Comparison of ENCODE assay signal across 11 mouse cellular contexts in the genomic region with DNA sequence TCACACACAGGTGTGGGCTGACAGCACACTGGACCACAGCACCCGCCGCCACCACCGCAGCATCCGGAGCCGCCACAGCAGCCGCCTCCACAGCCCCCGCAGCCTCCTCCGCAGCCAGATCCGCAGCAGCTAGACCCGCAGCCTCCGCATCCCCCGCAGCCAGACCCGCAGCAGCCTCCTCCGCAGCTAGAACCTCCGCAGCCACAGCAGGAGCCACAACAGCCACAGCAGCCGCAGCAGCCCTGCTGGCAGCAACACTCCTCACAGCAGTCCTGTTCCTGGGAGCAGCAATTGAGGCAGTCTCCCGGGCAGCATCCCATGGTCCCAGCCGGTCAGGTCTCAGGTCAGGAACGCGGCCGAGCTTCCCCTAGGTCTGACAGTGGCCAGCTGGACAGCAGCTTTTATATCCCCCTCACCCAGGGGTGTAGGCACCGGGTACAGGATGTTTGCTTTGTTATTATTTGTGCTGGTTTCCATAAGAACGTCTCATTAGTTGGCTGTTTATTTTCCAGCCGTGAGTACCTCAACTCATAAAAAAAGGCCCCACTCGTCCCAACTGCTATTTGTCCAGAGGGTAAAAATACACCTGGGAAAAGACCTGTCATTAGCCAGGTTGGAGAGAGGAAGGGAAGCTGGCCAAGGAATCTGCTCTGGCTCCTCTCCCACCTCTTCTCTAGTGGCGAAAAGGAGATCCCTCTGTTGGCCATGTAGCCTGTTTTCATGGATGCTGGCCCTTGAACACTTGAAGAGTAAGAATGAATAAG. TPM values are rescaled to one million over a fixed set of nuclear protein-coding genes. Genes with fewer than 3 reads are reported as not detected.
A peak's percentile ranks its signal among the peaks of the same experiment; 100 is the strongest.
DNase-seq lines count a peak whose midpoint lies in the region; ATAC-seq and TF ChIP-seq lines count a peak whose summit lies in the region.
"Had no signal": no experiment of that assay in that cellular context is flagged by ENCODE, and none has a peak within 500 bp of the region (broad histone marks: within the 10 kb centered on the region; RNA-seq: fewer than 3 reads in every experiment).

Gene Krtap17-1 (minus strand): TSS at position 375 of the 764 bp plus-strand sequence.

- in situ Hi-C loops in ES-E14 (cut with MboI; ENCODE audit: low sequenced_read_pairs in 2 of 2, unreplicated experiment in 2 of 2), result no loop called here

- no peaks in the 10 kb centered on the region for H3K36me3 ChIP-seq in heart, embryonic 11.5 days (ENCODE audit: control insufficient read depth, insufficient read depth, low read length)
- H3K36me3 ChIP-seq in ES-E14 (ENCODE audit: control insufficient read depth, insufficient read depth, low read length, poor library complexity, severe bottlenecking), result no peaks in the 10 kb centered on the region
- no peaks in the 10 kb centered on the region for H3K36me3 ChIP-seq in forebrain, embryonic 16.5 days (ENCODE audit: control insufficient read depth, insufficient read depth)
- no peaks in the 10 kb centered on the region for H3K36me3 ChIP-seq in lung, embryonic 16.5 days (ENCODE audit: control insufficient read depth, insufficient read depth, low read length)

- H3K4me3 ChIP-seq in heart, embryonic 11.5 days (ENCODE audit: low read depth, low read length), result no peak within 1 kb of the TSS
- H3K4me3 ChIP-seq in ES-E14 (ENCODE audit: insufficient read depth in 1 of 2, low read depth in 1 of 2, low read length in 2 of 2, poor library complexity in 1 of 2, severe bottlenecking in 1 of 2), result peak within 1 kb of the TSS; percentile 32 to 62; a peak in 3 of 4 replicates
- H3K4me3 ChIP-seq in forebrain, embryonic 16.5 days (replicated peaks; ENCODE audit: low read length), result no peak within 1 kb of the TSS
- 0 out of 2 replicates have a peak within 1 kb of the TSS, but pooled peaks have one; percentile 6 for H3K4me3 ChIP-seq in lung, embryonic 16.5 days (ENCODE audit: low read length)
- H3K4me3 ChIP-seq: left cerebral cortex, adult 2 months had no signal

- WGBS in heart, embryonic 11.5 days (ENCODE audit: insufficient replicate concordance), result 23% methylated on average over 26 of the region's 26 CpGs
- WGBS in forebrain, embryonic 16.5 days, result 23% methylated on average over 22 of the region's 26 CpGs
- WGBS in lung, embryonic 16.5 days, result 21% methylated on average over 21 of the region's 26 CpGs

- H3K9me3 ChIP-seq in heart, embryonic 11.5 days (replicated peaks; ENCODE audit: control insufficient read depth, low read length), result no peaks in the 10 kb centered on the region
- H3K9me3 ChIP-seq in ES-E14 (ENCODE audit: control insufficient read depth, insufficient read depth, low read depth, low read length), result no peaks in the 10 kb centered on the region
- H3K9me3 ChIP-seq in forebrain, embryonic 16.5 days (ENCODE audit: control insufficient read depth, low read length), result no peaks in the 10 kb centered on the region
- no peaks in the 10 kb centered on the region for H3K9me3 ChIP-seq in lung, embryonic 16.5 days (ENCODE audit: control insufficient read depth, low read length)

- no peak for DNase-seq in heart, postnatal 25 days (ENCODE audit: low spot score)
- DNase-seq in ES-E14 (ENCODE audit: low read depth, low spot score) (no peak), adipocyte (ENCODE audit: low spot score) (no peak)
- DNase-seq in adrenal gland, postnatal 25 days, result no peak
- no peak for DNase-seq in B cell, adult 2 months
- DNase-seq: adrenal gland, adult 8-10 months had no signal

- no peaks in the 10 kb centered on the region for H3K4me1 ChIP-seq in heart, embryonic 11.5 days (ENCODE audit: control insufficient read depth, insufficient read depth, low read length)
- no peaks in the 10 kb centered on the region for H3K4me1 ChIP-seq in ES-E14 (ENCODE audit: control insufficient read depth in 2 of 2, insufficient read depth in 2 of 2, low read length in 2 of 2, poor library complexity in 1 of 2)
- H3K4me1 ChIP-seq in forebrain, embryonic 16.5 days (replicated peaks; ENCODE audit: control insufficient read depth, insufficient read depth, low read length), result no peaks in the 10 kb centered on the region
- peaks cover 3% of the 10 kb centered on the region; the same call in 1 of the 2 replicates for H3K4me1 ChIP-seq in lung, embryonic 16.5 days (replicated peaks; ENCODE audit: control insufficient read depth, insufficient read depth, low read length)

- peak within 1 kb of the TSS; percentile 29; the same call in 1 of the 2 replicates for H3K4me2 ChIP-seq in heart, embryonic 11.5 days
- peak within 1 kb of the TSS; percentile 17; the same call in 1 of the 2 replicates for H3K4me2 ChIP-seq in forebrain, embryonic 16.5 days (ENCODE audit: low read length)
- peak within 1 kb of the TSS; percentile 11; the same call in 1 of the 2 replicates for H3K4me2 ChIP-seq in lung, embryonic 16.5 days (ENCODE audit: low read depth, low read length)

- H3K27me3 ChIP-seq in heart, embryonic 11.5 days (ENCODE audit: control insufficient read depth, insufficient read depth, low read length), result peaks cover 19% of the 10 kb centered on the region
- 0 out of 2 replicates have a peak, but pooled peaks cover 2% of the 10 kb centered on the region for H3K27me3 ChIP-seq in forebrain, embryonic 16.5 days (replicated peaks; ENCODE audit: control insufficient read depth, insufficient read depth, low read length)
- H3K27me3 ChIP-seq in lung, embryonic 16.5 days (ENCODE audit: control insufficient read depth, insufficient read depth, low read depth, low read length), result peaks cover 4% of the 10 kb centered on the region; the same call in 1 of the 2 replicates

- no peak within 1 kb of the TSS for H3K27ac ChIP-seq in heart, embryonic 11.5 days (ENCODE audit: low read depth, low read length)
- no peak within 1 kb of the TSS for H3K27ac ChIP-seq in ES-E14 (ENCODE audit: insufficient read depth, low read depth, low read length, poor library complexity, severe bottlenecking)
- no peak within 1 kb of the TSS for H3K27ac ChIP-seq in forebrain, embryonic 16.5 days (ENCODE audit: low read length)
- H3K27ac ChIP-seq in lung, embryonic 16.5 days (ENCODE audit: low read length), result no peak within 1 kb of the TSS
- H3K27ac ChIP-seq: left cerebral cortex, adult 2 months had no signal

- no peak for ATAC-seq in heart, embryonic 11.5 days (replicated peaks; ENCODE audit: insufficient number of reproducible peaks, low FRiP score, low TSS enrichment)
- ATAC-seq in forebrain, embryonic 16.5 days, result no peak
- ATAC-seq in lung, embryonic 16.5 days (ENCODE audit: low read depth), result no peak
- ATAC-seq: CD4-positive, CD25-positive, alpha-beta regulatory T cell, adult 4 months had no signal

- intact Hi-C loops in heart, postnatal 25 days (cut with DNase I), result no loop called here

- H3K9ac ChIP-seq in heart, embryonic 11.5 days (ENCODE audit: low read depth, low read length), result no peak within 1 kb of the TSS
- peak within 1 kb of the TSS; percentile 44; the same call in 1 of the 2 replicates for H3K9ac ChIP-seq in ES-E14 (ENCODE audit: insufficient read depth, low read depth, low read length, poor library complexity, severe bottlenecking)
- no peak within 1 kb of the TSS for H3K9ac ChIP-seq in forebrain, embryonic 16.5 days (replicated peaks; ENCODE audit: low read depth, low read length)
- peak within 1 kb of the TSS; percentile 15; the same call in 1 of the 2 replicates for H3K9ac ChIP-seq in lung, embryonic 16.5 days (ENCODE audit: low read length)

TF ChIP-seq in ES-E14, 5 proteins besides CTCF, POLR2A, EP300 and RAD21:
- no peak for TF ChIP-seq ZC3H11A (IDR thresholded peaks at IDR 0.05; ENCODE audit: borderline replicate concordance, low read depth, low read length)
- no peak for TF ChIP-seq MAFK (IDR thresholded peaks at IDR 0.05; ENCODE audit: insufficient read depth, low read depth, low read length)
- no peak for TF ChIP-seq ZNF384 (IDR thresholded peaks at IDR 0.05; ENCODE audit: low read depth, low read length)
- TF ChIP-seq HCFC1 (IDR thresholded peaks at IDR 0.05; ENCODE audit: borderline replicate concordance, insufficient read depth, low read length), result no peak
- TF ChIP-seq CHD2 (IDR thresholded peaks at IDR 0.05; ENCODE audit: low read depth, low read length), result no peak

RNA-seq across cellular contexts. Expression of gene Krtap17-1, which starts in this region (rescaled TPM):
- polyA plus RNA-seq in heart, embryonic 11.5 days (2014; fragmentation: Nextera tagmentation; extraction: Ambion mirVana), result not detected in 2 replicates
- total RNA-seq in heart, postnatal 25 days (2021), result not detected
- not detected in 2 replicates for total RNA-seq in ES-E14 (2012; rRNA removed)
- not detected in 2 replicates for polyA plus RNA-seq in forebrain, embryonic 16.5 days (2015; fragmentation: Nextera tagmentation; extraction: Ambion mirVana)
- polyA plus RNA-seq in lung, embryonic 16.5 days (2015; fragmentation: Nextera tagmentation; extraction: Ambion mirVana), result 0.83 and 1.2 TPM in 2 replicates
- total RNA-seq in adrenal gland, postnatal 25 days (2021), result not detected in 2 replicates
- total RNA-seq: adrenal gland, adult 8-10 months; left cerebral cortex, adult 2 months had no signal
- polyA plus RNA-seq: CD4-positive, CD25-positive, alpha-beta regulatory T cell, adult 4 months had no signal

Comparison
In these comparisons a context has a peak if more than half of its experiments do, and no peak if none do; other contexts are left out.
1. H3K4me3 ChIP-seq: peak in ES-E14 (2 of 2) and lung, embryonic 16.5 days (single experiment); none in heart, embryonic 11.5 days (single experiment) and forebrain, embryonic 16.5 days (single experiment).
2. H3K9ac ChIP-seq: peak in ES-E14 (single experiment) and lung, embryonic 16.5 days (single experiment); none in heart, embryonic 11.5 days (single experiment) and forebrain, embryonic 16.5 days (single experiment).
3. Peak in every context shown above with its lines, with median percentiles within 50 percentile points of each other: H3K4me2 ChIP-seq.